Mouse (Mus musculus) MEL (cell line): Measurements from ENCODE around the gene Ncf4. TPM values are rescaled to one million over a fixed set of nuclear protein-coding genes. Genes with fewer than 3 reads are reported as not detected.
"Not testable (repeated sequence)": the region's sequence is repeated elsewhere in the genome, so short reads cannot be mapped to it uniquely, and the experiment has no call there.

Experiments used
- DNase-seq: peaks from one replicate; pipeline ENCODE4 v3.0.0; 2011; ENCODE audit warnings: low read depth, low spot score
- H3K27ac ChIP-seq: 2 replicates; pipeline ENCODE4 v1.5.1; 2012; ENCODE audit warnings: low read depth, mild to moderate bottlenecking, control low read depth, low read length, moderate library complexity; ENCODE audit not compliant: control insufficient read depth
- H3K27me3 ChIP-seq, 2 experiments: fragments of 150-350 bp in 1 of 2; sonication (generic) in 1 of 2; 2 replicates each; pipeline ENCODE4 v1.6.1; 2012; ENCODE audit warnings: low read length in 2 of 2, mild to moderate bottlenecking in 2 of 2, improper control_type of control experiment in 1 of 2, moderate library complexity in 1 of 2; ENCODE audit not compliant: insufficient read depth in 2 of 2, control insufficient read depth in 1 of 2
- H3K36me3 ChIP-seq, 2 experiments: 2 replicates each; pipeline ENCODE4 v1.6.1; 2012 to 2014; ENCODE audit warnings: low read length in 2 of 2, improper control_type of control experiment in 1 of 2, inconsistent platforms in 1 of 2, mild to moderate bottlenecking in 1 of 2; ENCODE audit not compliant: insufficient read depth in 2 of 2, control insufficient read depth in 1 of 2
- H3K4me1 ChIP-seq, 2 experiments: fragments of 150-350 bp in 1 of 2; sonication (generic) in 1 of 2; 2 replicates each; pipeline ENCODE4 v1.6.1; 2012; ENCODE audit warnings: low read length in 2 of 2, improper control_type of control experiment in 1 of 2, mild to moderate bottlenecking in 1 of 2; ENCODE audit not compliant: insufficient read depth in 2 of 2, control insufficient read depth in 1 of 2
- H3K4me3 ChIP-seq, 2 experiments: fragments of 150-350 bp in 1 of 2; sonication (generic) in 1 of 2; 2 replicates each; pipeline ENCODE4 v1.5.1; 2012; ENCODE audit warnings: low read depth in 2 of 2, low read length in 2 of 2, mild to moderate bottlenecking in 2 of 2, moderate library complexity in 2 of 2, control low read depth in 1 of 2, improper control_type of control experiment in 1 of 2; ENCODE audit not compliant: control insufficient read depth in 1 of 2, insufficient read depth in 1 of 2
- H3K79me2 ChIP-seq: 2 replicates; pipeline ENCODE4 v1.6.1; 2012; ENCODE audit warnings: mild to moderate bottlenecking, low read length, moderate library complexity; ENCODE audit not compliant: control insufficient read depth, poor library complexity, insufficient read depth
- H3K9ac ChIP-seq: 2 replicates; pipeline ENCODE4 v1.6.1; 2012; ENCODE audit warnings: low read depth, mild to moderate bottlenecking, control low read depth, low read length, moderate library complexity; ENCODE audit not compliant: control insufficient read depth, poor library complexity, severe bottlenecking
- H3K9me3 ChIP-seq: fragments of 150-350 bp; sonication (generic); replicated peaks from 2 replicates; pipeline ENCODE4 v1.6.1; 2012; ENCODE audit warnings: mild to moderate bottlenecking, low read length, improper control_type of control experiment, moderate library complexity; ENCODE audit not compliant: insufficient read depth
- CHD1 ChIP-seq: IDR thresholded peaks from 2 replicates; pipeline ENCODE4 v1.6.1; 2012; ENCODE audit warnings: low read depth, mild to moderate bottlenecking, inconsistent platforms, low read length, improper control_type of control experiment
- CTCF ChIP-seq, 3 experiments: IDR thresholded peaks in 2 of 3; conservative IDR thresholded peaks in 1 of 3; 2 replicates each; pipeline ENCODE4 v1.5.1; 2011 to 2012; ENCODE audit warnings: low read length in 3 of 3, low read depth in 2 of 3, mild to moderate bottlenecking in 2 of 3, improper control_type of control experiment in 1 of 3, inconsistent platforms in 1 of 3, mixed read lengths in 1 of 3, moderate library complexity in 1 of 3; ENCODE audit not compliant: control insufficient read depth in 1 of 3, insufficient read depth in 1 of 3, poor library complexity in 1 of 3, severe bottlenecking in 1 of 3
- EP300 ChIP-seq, 2 experiments: IDR thresholded peaks; 2 replicates each; pipeline ENCODE4 v1.6.1; 2011; ENCODE audit warnings: improper control_type of control experiment in 2 of 2, low read length in 2 of 2, low read depth in 1 of 2, mild to moderate bottlenecking in 1 of 2
- MAX ChIP-seq: IDR thresholded peaks from 2 replicates; pipeline ENCODE4 v1.6.1; 2011; ENCODE audit warnings: low read length, improper control_type of control experiment
- MYB ChIP-seq: IDR thresholded peaks from 2 replicates; pipeline ENCODE4 v1.6.1; 2011; ENCODE audit warnings: mild to moderate bottlenecking, low read depth, low read length, improper control_type of control experiment
- POLR2AphosphoS2 ChIP-seq: IDR thresholded peaks from 2 replicates; pipeline ENCODE4 v1.6.1; 2011; ENCODE audit warnings: low read length, improper control_type of control experiment
- POLR2AphosphoS5 ChIP-seq: IDR thresholded peaks from 2 replicates; pipeline ENCODE4 v1.6.1; 2012; ENCODE audit warnings: low read depth, borderline replicate concordance, mild to moderate bottlenecking, inconsistent platforms, low read length, moderate library complexity, mixed read lengths
- RAD21 ChIP-seq: IDR thresholded peaks from 2 replicates; pipeline ENCODE4 v1.6.1; 2011; ENCODE audit warnings: mild to moderate bottlenecking, low read depth, low read length, improper control_type of control experiment
- RCOR1 ChIP-seq: IDR thresholded peaks from 2 replicates; pipeline ENCODE4 v1.6.1; 2012; ENCODE audit warnings: low read depth, mild to moderate bottlenecking, inconsistent platforms, low read length, improper control_type of control experiment
- SMC3 ChIP-seq: IDR thresholded peaks from 2 replicates; pipeline ENCODE4 v1.6.1; 2011; ENCODE audit warnings: low read depth, low read length, improper control_type of control experiment
- USF1 ChIP-seq: IDR thresholded peaks from 2 replicates; pipeline ENCODE4 v1.6.1; 2014; ENCODE audit warnings: low read depth, mild to moderate bottlenecking, inconsistent platforms, low read length, improper control_type of control experiment, moderate library complexity
- USF2 ChIP-seq, 2 experiments: IDR thresholded peaks; 2 replicates each; pipeline ENCODE4 v1.6.1; 2011 to 2012; ENCODE audit warnings: improper control_type of control experiment in 2 of 2, low read length in 2 of 2, borderline replicate concordance in 1 of 2, inconsistent platforms in 1 of 2, low read depth in 1 of 2, mild to moderate bottlenecking in 1 of 2; ENCODE audit not compliant: insufficient read depth in 1 of 2
- ZC3H11A ChIP-seq: IDR thresholded peaks from 2 replicates; pipeline ENCODE4 v1.6.1; 2012; ENCODE audit warnings: low read depth, mild to moderate bottlenecking, inconsistent platforms, low read length, improper control_type of control experiment
- ZKSCAN1 ChIP-seq: IDR thresholded peaks from 2 replicates; pipeline ENCODE4 v1.6.1; 2012; ENCODE audit warnings: low read depth, mild to moderate bottlenecking, inconsistent platforms, low read length, improper control_type of control experiment, moderate library complexity
- polyA plus RNA-seq, 2 experiments: library from polyadenylated mRNA; stranded (reverse) in 1 of 2; unstranded in 1 of 2; fragments of >175 nt in 1 of 2; fragments of >200 nt in 1 of 2; gene quantifications; 2 replicates each; pipeline versions ENCODE4 v1.2.1 to v1.2.4; 2012; ENCODE audit warnings: low replicate concordance in 2 of 2, low read depth in 1 of 2; ENCODE audit not compliant: insufficient read length in 2 of 2, insufficient read depth in 1 of 2, missing spikeins in 1 of 2
- total RNA-seq: library from RNA; depleted of rRNA; stranded (reverse); fragments of 300-350 nt; gene quantifications from 2 replicates; pipeline ENCODE4 v1.2.3, GENCODE M21; 2012

Gene Ncf4
- total and polyA plus RNA-seq, 3 experiments = 1.7 to 16.5 TPM; not detected in 1

DNA sequence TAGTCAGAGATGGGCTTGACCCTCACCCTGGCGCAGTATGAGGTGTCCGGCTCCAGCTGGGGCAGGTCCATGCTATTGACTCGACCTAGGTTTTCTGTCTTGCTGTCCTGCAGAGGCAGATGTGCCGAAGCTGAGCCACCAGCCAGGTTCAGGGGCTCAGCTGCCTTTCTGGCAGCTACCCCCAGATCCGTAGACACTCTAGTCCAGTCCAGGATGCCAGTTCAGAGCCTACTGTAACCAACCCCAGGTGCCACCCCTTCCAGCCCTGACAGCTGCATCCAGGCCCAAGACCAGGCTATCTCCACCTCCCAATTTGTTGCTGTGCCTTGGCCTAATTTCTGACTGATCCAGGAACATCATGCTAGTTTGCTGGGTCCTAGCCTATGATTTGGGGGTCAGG is 43.3 kb downstream of the Ncf4 start:
- H3K9ac ChIP-seq = no peak overlapping the region
- no peak overlapping the region for H3K27ac ChIP-seq
- H3K4me3 ChIP-seq = no peak overlapping the region
- H3K79me2 ChIP-seq = no peaks in the 10 kb centered on the region
- no peaks in the 10 kb centered on the region for H3K36me3 ChIP-seq
- H3K9me3 ChIP-seq = no peaks in the 10 kb centered on the region
- DNase-seq = no peak
- no peaks in the 10 kb centered on the region for H3K27me3 ChIP-seq
- no peak for TF ChIP-seq RCOR1
- TF ChIP-seq USF1 = no peak
- no peak for TF ChIP-seq RAD21
- no peak for TF ChIP-seq MYB
- no peak for TF ChIP-seq EP300 (IDR thresholded peaks at IDR 0.05; ENCODE audit: low read depth in 1 of 2, low read length in 2 of 2)
- no peak for TF ChIP-seq ZKSCAN1
- no peak for TF ChIP-seq SMC3
- TF ChIP-seq ZC3H11A = no peak
- TF ChIP-seq, all 39 proteins: peak for 0
- H3K4me1 ChIP-seq = no peaks in the 10 kb centered on the region

DNA sequence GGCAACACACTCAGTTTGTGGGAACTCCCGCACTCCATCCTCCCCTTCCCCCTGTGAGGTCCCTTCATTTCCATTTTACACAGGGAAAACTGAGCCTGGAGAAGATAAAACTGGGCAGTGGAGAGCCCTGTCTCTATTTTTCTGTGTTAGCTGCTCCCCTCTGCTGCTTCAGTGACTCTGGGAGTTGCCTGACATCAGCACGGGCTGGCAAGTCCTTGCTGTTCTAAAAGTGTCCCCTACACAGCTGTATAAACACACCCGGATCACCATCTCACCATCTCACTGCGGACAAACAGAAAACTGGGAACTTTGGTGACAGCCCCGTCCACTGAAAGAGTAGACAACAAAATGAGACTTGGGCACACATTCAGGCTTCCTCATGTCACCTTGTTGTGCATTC is 45.2 kb downstream of the Ncf4 start:
- H3K9ac ChIP-seq, H3K79me2 ChIP-seq, DNase-seq, H3K9me3 ChIP-seq, H3K36me3 ChIP-seq, H3K4me3 ChIP-seq, H3K27me3 ChIP-seq, H3K4me1 ChIP-seq, H3K27ac ChIP-seq: not testable (repeated sequence)

- not testable (repeated sequence) for H3K4me3 ChIP-seq, H3K79me2 ChIP-seq, H3K27me3 ChIP-seq, H3K9me3 ChIP-seq, H3K9ac ChIP-seq, DNase-seq, H3K36me3 ChIP-seq, H3K4me1 ChIP-seq, H3K27ac ChIP-seq
Observed at GRCm38 (mm10) chr15:78293228-78293627, 48.6 kb downstream of the Ncf4 start.

DNA sequence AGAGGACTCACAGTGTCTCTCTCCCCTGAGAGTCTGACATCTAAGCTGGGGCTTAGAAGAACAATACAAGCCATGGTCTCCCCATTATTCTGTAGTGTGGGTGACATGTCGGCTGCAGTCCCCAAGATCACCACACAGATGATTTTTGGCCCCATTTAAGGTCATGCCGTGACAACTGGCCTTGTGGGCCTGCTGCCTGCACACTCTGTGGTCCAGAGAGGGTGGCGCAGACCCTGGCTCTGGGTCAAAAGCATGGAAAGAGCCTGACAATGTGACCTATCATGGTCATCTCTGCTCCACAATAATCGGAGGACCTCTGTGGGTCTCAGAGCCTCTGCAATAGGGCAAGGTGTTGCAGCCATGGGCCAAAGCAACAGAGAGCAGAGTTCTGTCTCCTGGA is 49.1 kb downstream of the Ncf4 start:
- Histone ChIP-seq H3K27me3 (no peaks in the 10 kb centered on the region), H3K4me3 (no peak overlapping the region), H3K4me1 (no peaks in the 10 kb centered on the region), H3K36me3 (no peaks in the 10 kb centered on the region), H3K79me2 (no peaks in the 10 kb centered on the region), H3K9me3 (no peaks in the 10 kb centered on the region), H3K9ac (no peak overlapping the region), H3K27ac (no peak overlapping the region)
- TF ChIP-seq MAX (no peak), USF2 (IDR thresholded peaks at IDR 0.05; ENCODE audit: borderline replicate concordance in 1 of 2, insufficient read depth in 1 of 2, low read depth in 1 of 2, low read length in 2 of 2) (no peak), POLR2AphosphoS5 (no peak), CTCF (IDR thresholded peaks at IDR 0.05 in 2 of 3, conservative IDR thresholded peaks at IDR 0.05 in 1 of 3; ENCODE audit: control insufficient read depth in 1 of 3, insufficient read depth in 1 of 3, low read depth in 2 of 3, low read length in 3 of 3, poor library complexity in 1 of 3, severe bottlenecking in 1 of 3) (no peak), POLR2AphosphoS2 (no peak), CHD1 (no peak)
- no peak for DNase-seq
